Mouse (Mus musculus): ENCODE data around the gene Fam110c.
A peak's percentile ranks its signal among the peaks of the same experiment; 100 is the strongest.
"Not testable (repeated sequence)": the region's sequence is repeated elsewhere in the genome, so short reads cannot be mapped to it uniquely, and the experiment has no call there.

The Fam110c gene

DNA sequence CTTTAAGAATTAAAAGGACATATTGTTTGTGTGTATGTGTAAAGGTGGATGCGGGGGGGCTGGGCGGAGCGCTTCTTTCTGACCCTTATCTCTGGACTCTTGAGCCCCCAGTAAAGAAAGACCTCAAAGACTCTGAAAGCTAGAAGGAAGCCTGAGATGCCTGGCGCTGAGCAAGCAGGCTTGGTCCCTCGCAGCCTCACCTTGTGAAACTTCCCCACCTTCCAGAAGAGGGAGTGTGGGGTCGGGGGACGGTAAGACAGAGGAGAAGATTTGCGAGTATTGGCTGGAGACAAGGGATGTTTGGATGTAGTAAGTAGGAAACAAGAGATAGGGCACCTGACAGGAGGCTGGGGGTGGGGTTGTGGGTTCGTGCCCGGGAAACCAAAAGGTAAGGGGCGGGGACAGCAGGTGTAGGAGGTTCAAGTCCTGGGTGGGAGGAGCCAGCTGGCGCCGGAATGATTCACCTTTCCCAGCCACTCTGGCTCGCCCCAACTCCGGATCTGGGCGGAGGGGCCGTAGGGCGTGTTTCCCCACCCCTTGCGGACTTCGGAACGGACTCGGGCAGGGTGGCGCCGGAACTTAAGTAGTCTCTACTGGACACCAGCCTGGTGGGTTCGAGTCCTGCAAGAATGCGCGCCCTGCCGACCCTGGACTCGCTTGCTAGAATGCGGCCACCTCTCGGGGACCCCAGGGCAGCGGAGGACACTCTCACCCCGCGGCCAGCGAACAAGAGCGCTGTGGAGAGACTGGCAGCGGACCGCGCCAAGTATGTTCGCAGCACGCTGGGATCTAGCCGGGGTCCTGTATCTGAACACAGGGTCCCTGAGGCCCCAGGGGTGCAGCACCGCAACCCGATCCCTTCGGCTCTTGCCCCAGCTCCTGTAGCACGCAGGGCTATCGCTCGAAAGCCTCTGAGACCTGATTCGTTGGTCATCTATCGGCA, at the start of gene Fam110c:
TSS of gene Fam110c (plus strand) at position 450 of the 943 bp plus-strand sequence.
- DNase-seq (ENCODE audit: low spot score): no peak

DNA sequence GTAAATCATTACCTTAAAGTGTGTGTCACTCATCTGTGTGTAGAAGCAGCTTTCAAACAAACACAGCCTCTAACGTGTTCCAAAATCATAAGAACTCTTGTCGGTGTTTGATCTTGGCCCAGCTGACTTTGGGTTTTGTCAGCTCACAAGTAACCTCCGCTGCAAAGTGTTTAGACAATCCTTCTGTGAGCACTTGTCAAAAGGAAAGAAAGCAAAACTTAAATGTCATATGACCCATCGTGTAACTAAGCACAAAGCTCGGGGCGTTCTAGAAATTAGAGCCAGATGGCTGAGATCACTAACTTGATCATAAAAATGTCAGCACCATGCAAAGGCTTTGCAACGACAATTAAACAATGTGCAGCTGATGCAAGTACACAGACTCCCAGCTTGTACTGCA, 47.2 kb upstream of the Fam110c start:
- peak; percentile 7 for DNase-seq (ENCODE audit: low spot score)

DNA sequence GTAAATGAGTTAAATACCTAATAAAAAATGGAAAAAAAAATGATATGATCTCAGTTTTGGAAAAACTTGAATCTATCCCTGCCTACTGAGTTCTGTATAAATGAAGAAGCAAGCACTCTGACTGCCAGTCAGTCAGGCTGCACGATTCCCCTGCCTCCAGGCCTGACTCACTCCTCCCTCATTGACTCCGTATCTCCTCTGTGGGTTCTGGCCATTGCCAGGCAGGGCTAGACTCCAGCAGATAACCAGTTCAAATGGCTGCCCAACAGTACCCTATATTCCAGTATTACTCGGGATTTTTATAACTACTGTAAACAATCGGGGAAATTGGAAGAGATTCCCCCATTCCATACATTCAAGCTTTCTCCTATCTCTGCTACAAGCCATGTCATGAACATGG, 21.6 kb upstream of the Fam110c start:
- no peak for DNase-seq (ENCODE audit: low spot score)

DNA sequence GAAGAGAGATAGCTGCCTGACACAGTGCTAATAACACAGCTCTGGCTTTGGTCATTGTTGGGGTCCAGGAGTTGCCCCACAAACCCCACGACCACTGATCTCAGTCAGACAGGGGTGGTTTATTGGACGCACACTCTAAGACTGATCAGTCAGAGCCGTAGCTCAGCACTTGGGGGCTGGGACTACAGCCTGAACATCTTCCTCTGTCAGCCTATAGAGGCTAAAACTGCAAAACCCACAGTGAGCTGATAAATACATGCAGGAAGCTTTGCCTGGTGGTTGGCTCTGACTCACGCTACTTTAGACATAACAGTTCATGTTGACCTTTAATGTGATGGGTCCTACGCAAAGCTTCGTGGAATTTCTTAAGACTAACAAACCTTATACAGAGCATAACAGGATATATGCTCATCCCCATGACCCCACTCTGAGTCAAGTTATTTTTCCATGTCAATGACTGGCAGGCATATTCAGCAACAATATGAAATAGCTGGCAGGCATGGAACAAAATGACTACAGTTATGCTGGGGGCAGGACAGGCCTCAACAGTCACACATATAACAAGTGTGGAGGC, 17.3 kb upstream of the Fam110c start:
- DNase-seq (ENCODE audit: low spot score): no peak

DNA sequence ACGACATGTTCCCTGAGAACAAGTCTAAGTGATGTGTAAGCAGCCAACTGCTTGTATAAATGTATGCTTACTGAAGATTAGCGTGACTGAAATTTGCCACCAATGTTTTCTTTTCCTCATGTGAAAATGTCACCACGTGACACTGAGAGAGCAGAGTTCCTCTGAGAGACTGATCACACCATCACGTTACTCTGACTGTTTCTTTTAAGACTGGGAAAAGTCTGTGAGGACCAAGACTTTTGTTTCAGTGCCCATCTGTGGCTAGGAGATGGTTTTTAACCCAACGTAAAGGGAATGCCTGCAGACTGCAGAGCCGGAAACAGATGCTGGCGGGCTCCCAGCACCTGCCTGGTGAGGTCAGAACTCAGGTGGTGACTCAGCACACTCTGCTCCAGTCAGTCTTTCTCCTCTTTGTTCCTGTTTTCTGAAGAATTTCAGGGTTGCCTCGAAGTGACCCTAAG, 14.2 kb upstream of the Fam110c start:
- DNase-seq (ENCODE audit: low spot score): no peak

DNA sequence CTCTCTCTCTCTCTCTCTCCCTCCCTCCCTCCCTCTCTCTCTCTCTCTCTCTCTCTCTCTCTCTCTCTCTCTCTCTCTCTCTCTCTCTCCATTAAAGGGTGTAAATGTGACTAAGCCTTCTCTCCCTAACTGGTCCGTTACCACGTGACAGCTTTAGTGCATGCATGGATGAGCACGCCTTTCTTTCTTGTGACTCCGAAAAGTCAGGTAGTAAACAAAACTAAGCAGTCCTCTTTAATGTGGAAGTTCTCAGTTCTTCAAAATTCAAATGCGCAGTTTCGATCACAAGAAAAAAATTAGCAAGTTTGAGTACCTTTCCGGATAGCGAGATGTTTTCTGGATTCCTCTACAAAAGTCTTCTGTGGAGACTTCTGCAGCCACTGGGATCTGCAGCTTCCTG, 13.4 kb upstream of the Fam110c start:
- DNase-seq (ENCODE audit: low spot score): no peak

DNA sequence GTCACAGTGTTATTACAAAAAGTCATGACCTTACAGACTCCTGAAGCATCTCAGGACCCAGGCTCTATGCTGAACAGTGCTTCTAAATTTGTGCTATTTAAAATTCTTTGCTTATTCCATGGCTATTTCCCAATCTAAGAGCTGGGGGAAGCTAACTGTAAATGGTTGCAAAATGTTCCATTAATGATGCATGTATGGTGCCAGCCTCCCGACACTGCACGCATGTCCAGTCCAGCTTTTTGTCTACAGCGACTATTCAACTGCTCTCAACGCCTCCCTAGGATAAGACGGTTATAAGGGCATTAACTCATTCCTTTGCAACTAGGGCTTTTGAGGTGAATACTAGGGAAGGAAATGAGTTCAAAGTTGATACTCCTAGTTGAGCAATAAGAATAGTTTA, 2.4 kb upstream of the Fam110c start:
- DNase-seq (ENCODE audit: low spot score): no peak

DNA sequence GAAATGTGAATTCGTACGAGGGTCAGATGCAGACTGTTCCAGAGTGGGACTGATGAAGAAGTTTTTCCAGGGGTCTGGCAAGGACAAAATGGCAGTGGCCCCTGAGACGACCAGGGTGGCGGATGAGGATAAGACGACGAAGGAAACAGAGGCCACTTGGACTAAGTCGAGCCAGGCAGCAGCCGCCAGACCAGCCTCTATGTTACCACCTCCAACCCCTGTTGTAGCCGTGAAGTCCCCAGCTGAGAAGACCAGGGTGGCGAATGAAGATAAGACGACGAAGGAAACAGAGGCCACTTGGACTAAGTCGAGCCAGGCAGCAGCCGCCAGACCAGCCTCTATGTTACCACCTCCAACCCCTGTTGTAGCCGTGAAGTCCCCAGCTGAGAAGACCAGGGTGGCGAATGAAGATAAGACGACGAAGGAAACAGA, 710 bp downstream of the Fam110c start:
- DNase-seq (ENCODE audit: low spot score): not testable (repeated sequence)

DNA sequence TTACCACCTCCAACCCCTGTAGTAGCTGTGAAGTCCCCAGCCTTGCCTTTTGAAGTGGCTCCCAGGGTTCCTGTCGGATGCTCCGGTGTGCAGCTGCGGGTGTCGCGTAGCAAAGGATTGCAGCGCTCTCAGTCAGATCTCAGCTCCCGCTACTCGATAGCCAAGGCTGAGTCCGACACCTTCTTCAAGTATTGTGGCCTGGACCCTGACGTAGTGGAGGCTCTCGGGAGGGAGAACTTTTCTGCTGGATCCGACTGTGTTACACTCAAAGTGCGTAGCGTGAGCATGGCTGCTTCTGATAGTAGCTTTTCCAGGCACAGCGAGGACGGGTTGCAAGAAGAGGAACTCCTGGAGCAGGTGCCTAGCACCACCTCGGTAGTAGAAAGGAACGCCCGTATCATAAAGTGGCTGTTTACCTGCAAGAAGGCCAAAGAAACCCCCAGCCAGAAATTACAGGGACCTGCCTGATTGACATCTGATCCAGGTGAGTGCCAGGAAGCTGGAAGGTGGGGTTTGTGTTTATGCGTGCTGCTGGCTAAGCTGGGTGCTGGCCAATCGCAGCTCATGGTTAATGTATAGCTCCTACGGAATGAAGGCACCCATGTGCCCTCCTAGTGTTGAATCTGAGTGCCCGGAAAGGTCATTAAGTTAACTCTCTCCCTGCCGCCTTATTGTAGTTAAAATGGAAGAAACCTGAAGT, 1.3 kb downstream of the Fam110c start:
- no peak for DNase-seq (ENCODE audit: low spot score)

DNA sequence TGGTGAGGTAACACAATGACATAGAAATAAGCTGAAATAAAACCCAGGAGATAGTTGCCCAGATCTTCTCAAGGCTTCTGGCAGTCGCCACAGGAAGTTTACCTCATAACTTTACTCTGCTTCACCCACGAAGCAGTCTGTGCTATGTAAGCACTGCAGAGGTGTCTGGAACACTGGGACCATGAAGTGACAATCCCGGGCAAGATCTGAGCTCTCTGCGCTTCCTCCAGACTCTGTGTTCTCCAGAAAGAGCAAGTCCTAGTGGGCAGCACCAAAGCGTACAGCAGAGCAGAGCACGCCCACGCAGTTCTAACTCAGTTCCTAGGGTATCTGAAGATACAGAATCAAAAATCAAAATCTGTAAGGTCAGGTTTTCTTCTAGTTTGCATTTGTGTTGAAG, 3.4 kb downstream of the Fam110c start:
- no peak for DNase-seq (ENCODE audit: low spot score)

DNA sequence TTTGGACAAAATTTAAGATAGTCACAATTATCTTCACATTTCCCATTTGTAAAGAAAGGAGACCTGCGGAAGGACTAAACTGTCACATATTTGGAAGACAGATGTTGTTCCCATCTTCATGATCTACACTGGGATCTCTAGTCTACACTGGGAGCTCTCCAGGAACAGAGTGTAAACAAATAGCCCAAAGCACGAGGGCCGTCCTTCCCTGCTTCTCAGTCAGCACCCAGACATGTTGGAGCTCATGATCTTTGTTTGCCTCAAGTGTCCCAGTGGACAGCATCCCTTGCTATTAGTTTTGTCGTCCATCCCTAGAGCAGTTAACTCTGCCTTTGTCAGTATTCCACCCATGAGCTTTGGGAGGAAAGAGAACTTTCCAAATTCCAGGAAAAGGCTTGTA, 4.4 kb downstream of the Fam110c start:
- no peak for DNase-seq (ENCODE audit: low spot score)

DNA sequence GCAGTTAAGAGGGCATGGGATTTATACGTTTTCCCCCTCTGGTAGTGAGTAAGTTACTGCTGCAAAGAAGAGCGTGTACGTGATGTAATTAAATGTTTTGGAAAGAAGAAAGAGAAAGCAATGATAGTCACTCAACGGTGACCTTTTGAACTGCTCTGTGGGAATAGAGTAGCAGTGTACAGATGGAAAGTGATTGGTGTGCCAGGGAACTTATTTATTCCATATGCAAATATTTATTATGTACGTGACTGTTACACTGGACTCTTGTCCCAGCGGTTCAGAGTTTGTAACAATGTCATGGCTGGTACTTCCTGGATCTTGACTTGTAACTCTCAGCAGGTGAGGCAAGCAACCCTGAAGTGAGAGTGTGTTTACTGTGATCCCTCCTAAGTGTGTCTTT, 6.7 kb downstream of the Fam110c start:
- DNase-seq (ENCODE audit: low spot score): no peak

DNA sequence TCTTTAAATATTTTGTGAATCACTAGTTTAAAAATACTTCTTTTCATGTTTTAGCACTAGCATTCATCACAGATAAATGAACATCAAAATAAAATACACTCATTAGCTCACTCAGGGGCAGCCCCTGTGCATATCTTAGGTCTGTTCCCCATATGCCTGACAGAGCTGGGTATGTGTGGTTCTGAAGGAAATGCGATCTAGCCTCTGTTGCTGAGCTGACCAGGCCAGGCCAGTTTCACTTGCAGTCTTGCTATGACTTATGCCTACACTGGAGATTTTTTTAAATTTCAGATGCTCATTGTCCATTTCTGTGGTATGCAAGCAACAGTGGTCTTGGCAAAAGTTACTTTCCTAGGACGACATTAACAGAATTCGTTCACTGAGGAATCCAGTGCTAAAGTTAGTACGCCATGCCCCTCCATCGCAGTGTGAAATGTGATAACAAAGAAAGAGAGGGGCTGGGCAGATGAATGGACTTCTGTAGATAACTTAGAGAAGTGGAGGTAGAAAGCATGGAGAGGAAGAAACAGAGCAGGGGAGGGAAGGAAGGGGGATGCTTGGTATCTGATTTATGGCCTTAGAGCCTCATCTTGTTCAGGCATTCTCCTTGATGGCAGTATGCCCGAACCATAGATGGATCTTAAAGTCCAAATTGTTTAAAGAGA, 7.4 kb downstream of the Fam110c start:
- no peak for DNase-seq (ENCODE audit: low spot score)

DNA sequence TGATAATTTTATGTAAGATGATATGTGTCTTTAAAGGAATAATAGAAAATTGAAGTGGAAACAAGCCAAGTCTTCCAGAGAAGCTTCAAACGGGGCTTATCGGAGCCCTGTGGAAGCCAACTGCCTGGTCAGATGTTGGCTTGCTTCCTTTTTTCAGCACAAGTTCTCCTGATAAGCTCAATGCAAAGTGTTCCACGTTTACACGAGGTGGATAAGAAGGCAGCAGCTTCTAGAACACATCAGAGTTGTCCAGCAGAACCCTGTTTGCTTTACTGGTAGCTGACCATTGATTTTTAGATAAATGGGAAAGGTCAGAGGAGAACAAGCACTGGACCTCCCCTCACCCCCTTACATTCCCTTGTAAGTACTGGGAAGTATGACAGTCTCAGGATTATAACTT, 9.3 kb downstream of the Fam110c start:
- no peak for DNase-seq (ENCODE audit: low spot score)

DNA sequence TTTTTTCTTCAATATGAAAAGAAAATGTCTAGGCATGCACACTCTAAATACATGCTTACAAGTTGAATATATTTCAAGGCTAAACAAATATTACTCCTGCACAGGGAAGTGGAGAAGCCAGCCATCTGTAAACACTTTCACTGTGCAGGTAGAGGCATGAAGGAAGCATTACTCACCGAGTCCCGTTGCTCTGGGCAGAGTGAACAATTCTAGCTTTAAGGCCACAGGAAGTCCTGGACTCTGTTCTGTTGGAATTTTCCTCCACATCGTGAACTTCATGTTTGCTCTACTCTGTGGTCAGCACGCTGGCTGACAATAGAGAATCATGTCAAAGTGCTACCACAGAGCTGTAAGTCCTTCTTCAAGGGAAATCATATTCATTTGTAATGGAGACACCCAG, 9.7 kb downstream of the Fam110c start:
- no peak for DNase-seq (ENCODE audit: low spot score)

DNA sequence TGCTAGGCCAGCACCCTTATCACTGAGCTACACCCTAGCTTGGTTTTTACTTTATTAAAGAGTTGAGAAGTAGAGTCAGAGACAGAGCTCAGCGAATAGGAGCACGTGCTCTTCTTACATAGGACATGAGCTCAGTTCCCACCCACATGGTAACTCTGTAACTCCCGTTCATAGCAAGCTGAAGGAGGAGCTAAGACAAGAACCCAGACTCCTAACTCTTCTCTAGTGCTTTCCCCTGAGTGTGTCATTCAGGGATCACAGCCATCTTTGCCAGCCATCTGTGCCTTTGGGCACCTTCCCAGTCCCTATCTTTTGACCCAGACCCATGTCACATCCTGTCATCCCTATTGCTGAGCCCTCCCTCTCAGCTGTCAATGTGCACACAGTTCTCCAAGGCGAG, 13.4 kb downstream of the Fam110c start:
- no peak for DNase-seq (ENCODE audit: low spot score)

DNA sequence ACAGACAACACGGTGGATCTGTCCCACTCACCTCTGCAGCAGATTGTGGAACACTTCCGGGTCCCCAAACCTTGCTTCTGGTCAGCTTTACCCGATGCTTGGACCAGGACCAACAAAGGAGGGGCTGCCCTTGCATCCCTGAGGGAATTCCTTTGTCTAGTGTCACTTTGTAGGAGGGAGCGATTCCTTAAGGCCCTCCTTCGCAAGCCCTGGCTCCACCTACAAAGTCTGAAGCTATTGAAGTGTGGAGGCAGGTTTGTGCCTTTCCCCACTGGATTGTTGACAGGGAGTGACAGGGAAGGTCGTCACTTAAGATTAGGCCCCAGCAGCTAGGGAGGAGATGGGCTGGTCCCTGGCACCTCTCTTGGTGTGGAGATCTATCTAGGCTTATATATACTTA, 16.7 kb downstream of the Fam110c start:
- DNase-seq (ENCODE audit: low spot score): no peak

DNA sequence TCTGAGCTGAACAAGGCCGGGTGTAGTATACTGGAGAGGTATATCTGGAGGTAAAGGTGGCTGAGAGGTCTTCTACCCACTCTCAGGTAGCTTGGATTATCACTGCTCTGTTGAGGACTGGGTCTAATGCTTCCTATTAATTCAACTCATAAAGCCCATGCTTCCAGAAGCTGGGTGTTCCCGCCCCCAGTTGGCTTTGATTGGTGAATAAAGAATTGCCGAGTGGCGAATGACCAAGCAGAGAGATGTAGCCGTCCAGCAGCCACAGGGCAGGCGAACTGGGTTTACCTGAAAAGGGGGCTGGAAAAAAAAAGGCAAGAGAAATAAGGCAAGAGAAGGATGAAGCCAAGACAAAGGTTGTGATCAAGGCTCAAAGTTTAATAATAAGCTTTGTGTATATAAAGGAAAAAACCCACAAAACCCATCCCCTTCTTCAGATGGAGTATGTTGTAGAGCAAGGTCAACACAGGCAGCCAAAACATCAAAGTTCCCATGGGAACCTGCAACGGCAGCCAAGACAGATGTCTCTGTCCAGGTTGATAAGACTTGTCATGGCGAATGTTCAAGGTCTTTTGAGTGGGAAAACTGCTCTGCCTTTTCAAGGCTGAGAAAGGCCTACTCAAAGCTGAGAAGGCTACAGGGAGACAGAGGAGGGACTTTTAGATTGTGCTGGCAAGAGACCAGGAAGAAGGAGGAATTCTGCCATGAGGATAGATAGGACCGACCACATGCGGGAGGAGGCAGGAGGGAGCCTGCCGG, 17.4 kb downstream of the Fam110c start:
- DNase-seq (ENCODE audit: low spot score): no peak

DNA sequence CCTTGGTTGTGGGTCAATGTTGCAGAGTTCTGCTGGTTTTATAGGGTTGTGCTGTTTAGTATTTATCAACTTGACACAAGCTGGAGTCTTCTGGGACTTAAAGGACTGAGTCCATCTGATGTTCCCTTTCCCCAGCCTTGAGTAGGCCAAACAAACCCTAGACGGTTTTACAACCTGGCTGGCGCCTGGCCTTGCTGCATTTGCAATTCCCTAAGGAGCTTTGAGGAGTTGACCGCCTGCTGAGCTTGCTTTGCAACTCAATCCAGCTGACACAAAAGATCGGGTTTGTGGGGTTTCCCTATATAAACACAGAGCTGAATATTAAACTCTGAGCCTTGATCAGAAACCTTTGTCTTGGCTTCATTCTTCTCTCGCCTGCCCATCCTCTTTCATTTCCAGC, 18.8 kb downstream of the Fam110c start:
- DNase-seq (ENCODE audit: low spot score): no peak

DNA sequence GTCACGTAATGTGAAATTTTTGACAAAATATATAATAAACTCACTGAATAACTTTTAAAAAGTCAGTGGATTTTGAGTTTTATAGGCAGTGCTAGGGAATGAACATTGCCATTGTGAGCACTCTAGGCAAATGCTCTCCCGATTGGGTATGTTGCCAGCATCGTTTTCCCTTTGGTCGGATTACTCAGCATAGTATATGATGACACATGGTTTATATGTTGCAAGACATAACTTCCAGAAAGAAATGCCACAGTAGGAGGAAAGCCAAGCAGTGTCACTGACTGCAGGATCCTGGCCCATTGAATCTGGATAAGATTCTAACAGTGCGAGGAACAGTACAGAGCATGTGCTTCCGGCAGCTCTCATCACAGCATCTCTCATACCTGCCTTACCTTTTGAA, 23.5 kb downstream of the Fam110c start:
- DNase-seq (ENCODE audit: low spot score): no peak

DNA sequence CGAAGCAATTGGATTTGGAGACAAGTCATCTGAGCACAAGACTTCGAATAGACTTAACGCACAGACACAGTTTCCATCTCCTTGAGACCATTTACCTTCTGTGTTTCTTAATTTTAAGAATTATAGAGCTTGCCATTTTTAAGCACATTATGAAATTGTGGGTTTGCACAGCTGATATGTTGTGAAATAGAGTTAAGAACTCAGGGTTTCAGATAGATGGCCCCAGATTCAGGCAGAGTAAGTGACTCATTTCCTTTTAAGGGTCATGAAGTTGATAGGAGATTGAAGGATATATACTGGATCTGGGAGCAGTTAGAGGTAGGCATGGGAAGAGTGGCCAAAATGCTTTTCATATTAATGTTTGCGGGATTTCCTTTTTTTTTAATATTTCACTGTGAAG, 27.5 kb downstream of the Fam110c start:
- no peak for DNase-seq (ENCODE audit: low spot score)

DNA sequence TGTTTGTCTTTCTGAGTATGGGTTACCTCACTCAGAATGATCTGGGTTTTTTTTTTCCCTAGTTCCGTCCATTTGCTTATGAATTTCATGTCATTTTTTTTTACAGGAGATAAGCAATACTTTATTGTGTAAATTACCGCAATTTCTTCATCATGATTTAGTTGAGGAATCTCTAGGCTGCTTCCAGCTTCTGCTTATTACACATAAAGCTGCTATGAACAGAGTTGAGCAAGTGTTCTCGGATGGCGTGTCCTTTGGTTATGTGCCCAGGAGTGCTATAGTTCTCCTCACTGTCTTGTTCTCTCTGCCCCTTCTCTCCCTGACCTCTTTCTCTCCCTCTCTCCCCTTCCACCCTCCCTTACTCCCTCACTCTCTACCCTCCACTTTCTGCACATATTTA, 28.2 kb downstream of the Fam110c start:
- no peak for DNase-seq (ENCODE audit: low spot score)

Data from layer of hippocampus, adult 11-12 months (tissue).